Mouse (Mus musculus) stomach, embryonic 14.5 days (tissue): ENCODE results near the gene D330020A13Rik. TPM values are rescaled to one million over a fixed set of nuclear protein-coding genes. Genes with fewer than 3 reads are reported as not detected.
"Not testable (repeated sequence)": the region's sequence is repeated elsewhere in the genome, so short reads cannot be mapped to it uniquely, and the experiment has no call there.

ENCODE experiments used
- ATAC-seq: fragments of 200-750 bp; cut with Nextera tagmentation; 2 replicates; pipeline ENCODE4 v1.8.0; 2017; ENCODE audit warnings: low read depth, moderate TSS enrichment; ENCODE audit not compliant: insufficient number of reproducible peaks, insufficient read depth, low FRiP score
- H3K27ac ChIP-seq: fragments of 300-500 bp; sonication (generic); 2 replicates; pipeline ENCODE4 v1.5.1; 2014; ENCODE audit warnings: mild to moderate bottlenecking, low read length, moderate library complexity, mixed read lengths
- H3K27me3 ChIP-seq: fragments of 300-500 bp; sonication (generic); 2 replicates; pipeline ENCODE4 v1.6.1; 2014; ENCODE audit warnings: low read length, control low read depth, mixed read lengths; ENCODE audit not compliant: control insufficient read depth, insufficient read depth
- H3K36me3 ChIP-seq: fragments of 300-500 bp; sonication (generic); 2 replicates; pipeline ENCODE4 v1.6.1; 2014; ENCODE audit warnings: mild to moderate bottlenecking, control low read depth, low read length, moderate library complexity, mixed read lengths; ENCODE audit not compliant: control insufficient read depth, insufficient read depth
- H3K4me1 ChIP-seq: fragments of 300-500 bp; sonication (generic); 2 replicates; pipeline ENCODE4 v1.6.1; 2014; ENCODE audit warnings: low read length, control low read depth, mixed read lengths; ENCODE audit not compliant: control insufficient read depth, insufficient read depth
- H3K4me2 ChIP-seq: fragments of 300-500 bp; sonication (generic); replicated peaks from 2 replicates; pipeline ENCODE4 v1.6.1; 2014; ENCODE audit warnings: low read depth, low read length, control low read depth
- H3K4me3 ChIP-seq: fragments of 300-500 bp; sonication (generic); 2 replicates; pipeline ENCODE4 v1.5.1; 2014; ENCODE audit warnings: low read depth, low read length, control low read depth
- H3K9ac ChIP-seq: fragments of 300-500 bp; sonication (generic); replicated peaks from 2 replicates; pipeline ENCODE4 v1.6.1; 2014; ENCODE audit warnings: low read depth, mild to moderate bottlenecking, control low read depth, low read length, moderate library complexity, mixed read lengths
- H3K9me3 ChIP-seq: fragments of 300-500 bp; sonication (generic); 2 replicates; pipeline ENCODE4 v1.6.1; 2016; ENCODE audit warnings: low read depth, low read length, control low read depth; ENCODE audit not compliant: control insufficient read depth
- WGBS: fragments of 180-500 bp; shearing (Covaris S2); extraction: QIAGEN DNeasy Blood & Tissue Kit; methylation state at CpG from one replicate; pipeline ENCODE4 v1.1.7; 2014; 5-methylcytosine and 5-hydroxymethylcytosine counted together
- polyA plus RNA-seq: library from polyadenylated mRNA; unstranded; fragments of >200 nt; fragmentation: Nextera tagmentation; extraction: Ambion mirVana; gene quantifications from 2 replicates; pipeline ENCODE4 v1.2.1, GENCODE M21; 2014

The D330020A13Rik gene
- polyA plus RNA-seq, 1 experiment from 2014 or later, result not detected

- no peak overlapping the region for H3K4me3 ChIP-seq
- H3K4me1 ChIP-seq, result no peaks in the 10 kb centered on the region
- no peak overlapping the region for H3K27ac ChIP-seq
- no peak overlapping the region for H3K4me2 ChIP-seq
- H3K36me3 ChIP-seq, result no peaks in the 10 kb centered on the region
- 61% methylated on average over 7 of the region's 7 CpGs for WGBS
- no peaks in the 10 kb centered on the region for H3K27me3 ChIP-seq
- no peak overlapping the region for H3K9ac ChIP-seq
- no peak for ATAC-seq
- H3K9me3 ChIP-seq, result no peaks in the 10 kb centered on the region
Observed at GRCm38 (mm10) chr6:120276874-120277449, 17.2 kb upstream of the D330020A13Rik start.

GRCm38 (mm10) chr6:120287279-120287678 lies 6.9 kb upstream of the D330020A13Rik start:
- no peak for ATAC-seq
- H3K4me3 ChIP-seq, result no peak overlapping the region
- WGBS, result 87% methylated on average over 9 of the region's 9 CpGs
- H3K27me3 ChIP-seq, result no peaks in the 10 kb centered on the region
- no peak overlapping the region for H3K4me2 ChIP-seq
- no peaks in the 10 kb centered on the region for H3K9me3 ChIP-seq
- no peak overlapping the region for H3K9ac ChIP-seq
- H3K27ac ChIP-seq, result no peak overlapping the region
- H3K4me1 ChIP-seq, result no peaks in the 10 kb centered on the region
- H3K36me3 ChIP-seq, result no peaks in the 10 kb centered on the region

GRCm38 (mm10) chr6:120288541-120288940 lies 5.6 kb upstream of the D330020A13Rik start:
- Histone ChIP-seq H3K4me3 (no peak overlapping the region), H3K9ac (no peak overlapping the region), H3K4me2 (no peak overlapping the region), H3K9me3 (no peaks in the 10 kb centered on the region), H3K27me3 (no peaks in the 10 kb centered on the region), H3K4me1 (no peaks in the 10 kb centered on the region), H3K27ac (no peak overlapping the region), H3K36me3 (no peaks in the 10 kb centered on the region)
- 40% methylated on average over 7 of the region's 7 CpGs for WGBS
- no peak for ATAC-seq

- no peak overlapping the region for H3K4me2 ChIP-seq
- no peak for ATAC-seq
- no peak overlapping the region for H3K9ac ChIP-seq
- no peak overlapping the region for H3K4me3 ChIP-seq
- no peaks in the 10 kb centered on the region for H3K4me1 ChIP-seq
- H3K36me3 ChIP-seq, result no peaks in the 10 kb centered on the region
- H3K9me3 ChIP-seq, result no peaks in the 10 kb centered on the region
- no peak overlapping the region for H3K27ac ChIP-seq
- 88% methylated on average over 4 of the region's 4 CpGs for WGBS
- H3K27me3 ChIP-seq, result no peaks in the 10 kb centered on the region
Observed at GRCm38 (mm10) chr6:120289430-120289829, 4.7 kb upstream of the D330020A13Rik start.

GRCm38 (mm10) chr6:120291396-120292009 lies 2.7 kb upstream of the D330020A13Rik start:
- Histone ChIP-seq H3K27me3 (no peaks in the 10 kb centered on the region), H3K9ac (no peak overlapping the region), H3K4me1 (no peaks in the 10 kb centered on the region), H3K9me3 (no peaks in the 10 kb centered on the region), H3K36me3 (no peaks in the 10 kb centered on the region), H3K4me2 (no peak overlapping the region), H3K27ac (no peak overlapping the region), H3K4me3 (no peak overlapping the region)
- 91% methylated on average over 7 of the region's 7 CpGs for WGBS
- ATAC-seq, result no peak

- Histone ChIP-seq H3K27ac (no peak overlapping the region), H3K9me3 (no peaks in the 10 kb centered on the region), H3K27me3 (no peaks in the 10 kb centered on the region), H3K4me3 (peak overlapping the region; percentile 69), H3K36me3 (no peaks in the 10 kb centered on the region), H3K4me2 (peak overlapping the region; percentile 99), H3K4me1 (no peaks in the 10 kb centered on the region), H3K9ac (peak overlapping the region; percentile 15; the same call in 1 of the 2 replicates)
- peak; percentile 92 for ATAC-seq
- 1% methylated on average over 16 of the region's 16 CpGs for WGBS
Observed at GRCm38 (mm10) chr6:120294785-120295133, 595 bp downstream of the D330020A13Rik start.

GRCm38 (mm10) chr6:120296589-120296988 lies 2.4 kb downstream of the D330020A13Rik start:
- not testable (repeated sequence) for H3K27me3 ChIP-seq, H3K27ac ChIP-seq, H3K4me3 ChIP-seq, ATAC-seq, H3K9me3 ChIP-seq, H3K4me1 ChIP-seq, H3K9ac ChIP-seq, H3K4me2 ChIP-seq, H3K36me3 ChIP-seq
- WGBS, result 94% methylated on average over 2 of the region's 2 CpGs

GRCm38 (mm10) chr6:120301137-120301536 lies 7.0 kb downstream of the D330020A13Rik start:
- ATAC-seq, result peak; percentile 63; the same call in 1 of the 2 replicates
- 21% methylated on average over 6 of the region's 6 CpGs for WGBS

More at GRCm38 (mm10) chr6:120301137-120301536, 7.0 kb downstream of the D330020A13Rik start:
- no peaks in the 10 kb centered on the region for H3K27me3 ChIP-seq
- no peak overlapping the region for H3K27ac ChIP-seq
- no peak overlapping the region for H3K9ac ChIP-seq
- H3K4me1 ChIP-seq, result no peaks in the 10 kb centered on the region
- H3K36me3 ChIP-seq, result no peaks in the 10 kb centered on the region
- H3K4me2 ChIP-seq, result no peak overlapping the region
- H3K9me3 ChIP-seq, result no peaks in the 10 kb centered on the region
- no peak overlapping the region for H3K4me3 ChIP-seq
